Mouse (Mus musculus): ENCODE data around the gene Dll4. TPM values are rescaled to one million over a fixed set of nuclear protein-coding genes. Genes with fewer than 3 reads are reported as not detected.

Dll4 gene
- polyA plus RNA-seq, 1 experiment from 2014 or later: 6.5 TPM

GRCm38 (mm10) chr2:119358249-119358648 lies 32.7 kb downstream of the Dll4 start:
- Histone ChIP-seq H3K27ac (ENCODE audit: poor library complexity, severe bottlenecking) (no peak overlapping the region), H3K27me3 (replicated peaks) (peaks cover 10% of the 10 kb centered on the region), H3K4me2 (no peak overlapping the region), H3K4me1 (replicated peaks) (no peaks in the 10 kb centered on the region), H3K9me3 (replicated peaks) (peaks cover 21% of the 10 kb centered on the region), H3K36me3 (0 out of 2 replicates have a peak, but pooled peaks cover 4% of the 10 kb centered on the region), H3K4me3 (no peak overlapping the region), H3K9ac (no peak overlapping the region)
- no peak for ATAC-seq (ENCODE audit: insufficient number of reproducible peaks, low FRiP score)
- 84% methylated on average over 6 of the region's 6 CpGs for WGBS

- WGBS: 58% methylated on average over 2 of the region's 2 CpGs
- H3K36me3 ChIP-seq: 0 out of 2 replicates have a peak, but pooled peaks cover 4% of the 10 kb centered on the region
- no peak overlapping the region for H3K4me2 ChIP-seq
- H3K27me3 ChIP-seq (replicated peaks): no peaks in the 10 kb centered on the region
- H3K27ac ChIP-seq (ENCODE audit: poor library complexity, severe bottlenecking): no peak overlapping the region
- H3K9me3 ChIP-seq (replicated peaks): peaks cover 21% of the 10 kb centered on the region
- H3K4me1 ChIP-seq (replicated peaks): no peaks in the 10 kb centered on the region
- H3K9ac ChIP-seq: no peak overlapping the region
- ATAC-seq (ENCODE audit: insufficient number of reproducible peaks, low FRiP score): no peak
- H3K4me3 ChIP-seq: no peak overlapping the region
Observed at GRCm38 (mm10) chr2:119359721-119360291, 34.2 kb downstream of the Dll4 start.

- no peak overlapping the region for H3K4me2 ChIP-seq
- no peak for ATAC-seq (ENCODE audit: insufficient number of reproducible peaks, low FRiP score)
- H3K4me3 ChIP-seq: no peak overlapping the region
- no peak overlapping the region for H3K9ac ChIP-seq
- peaks cover 16% of the 10 kb centered on the region for H3K9me3 ChIP-seq (replicated peaks)
- no peaks in the 10 kb centered on the region for H3K27me3 ChIP-seq (replicated peaks)
- peaks cover 14% of the 10 kb centered on the region for H3K36me3 ChIP-seq
- 64% methylated on average over 3 of the region's 3 CpGs for WGBS
- H3K4me1 ChIP-seq (replicated peaks): no peaks in the 10 kb centered on the region
- no peak overlapping the region for H3K27ac ChIP-seq (ENCODE audit: poor library complexity, severe bottlenecking)
Observed at GRCm38 (mm10) chr2:119364969-119365368, 39.4 kb downstream of the Dll4 start.

DNA sequence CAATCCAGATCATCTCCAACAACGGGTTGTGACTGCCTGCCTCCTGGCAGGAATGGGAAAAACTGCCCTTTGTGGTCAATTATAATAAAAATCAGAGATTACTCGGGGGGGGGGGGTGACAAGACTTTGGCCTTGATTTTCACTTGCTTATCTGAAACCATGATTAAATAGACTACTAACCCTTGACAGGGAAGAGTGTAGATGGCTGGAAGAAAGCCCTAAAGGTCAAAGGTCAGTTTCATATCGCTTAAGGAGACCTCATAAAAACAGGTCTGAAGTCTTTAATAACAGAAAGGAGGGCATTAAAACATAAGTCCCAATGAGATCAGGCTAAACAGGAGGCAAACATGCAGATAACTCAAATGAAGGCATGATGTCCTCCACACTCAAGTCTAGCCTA lies 41.8 kb downstream of the Dll4 start:
- H3K4me2 ChIP-seq: no peak overlapping the region
- ATAC-seq (ENCODE audit: insufficient number of reproducible peaks, low FRiP score): no peak
- H3K9me3 ChIP-seq (replicated peaks): no peaks in the 10 kb centered on the region
- 76% methylated on average over 3 of the region's 3 CpGs for WGBS
- H3K27ac ChIP-seq (ENCODE audit: poor library complexity, severe bottlenecking): no peak overlapping the region
- no peak overlapping the region for H3K9ac ChIP-seq
- H3K4me3 ChIP-seq: no peak overlapping the region
- peaks cover 33% of the 10 kb centered on the region for H3K36me3 ChIP-seq
- H3K4me1 ChIP-seq (replicated peaks): no peaks in the 10 kb centered on the region
- no peaks in the 10 kb centered on the region for H3K27me3 ChIP-seq (replicated peaks)

GRCm38 (mm10) chr2:119370116-119370515 lies 44.5 kb downstream of the Dll4 start:
- Histone ChIP-seq H3K36me3 (peaks cover 58% of the 10 kb centered on the region), H3K9me3 (replicated peaks) (no peaks in the 10 kb centered on the region), H3K9ac (no peak overlapping the region), H3K27ac (ENCODE audit: poor library complexity, severe bottlenecking) (no peak overlapping the region), H3K4me2 (no peak overlapping the region), H3K4me3 (no peak overlapping the region), H3K27me3 (replicated peaks) (no peaks in the 10 kb centered on the region), H3K4me1 (replicated peaks) (no peaks in the 10 kb centered on the region)
- 93% methylated on average over 10 of the region's 10 CpGs for WGBS
- ATAC-seq (ENCODE audit: insufficient number of reproducible peaks, low FRiP score): no peak

DNA sequence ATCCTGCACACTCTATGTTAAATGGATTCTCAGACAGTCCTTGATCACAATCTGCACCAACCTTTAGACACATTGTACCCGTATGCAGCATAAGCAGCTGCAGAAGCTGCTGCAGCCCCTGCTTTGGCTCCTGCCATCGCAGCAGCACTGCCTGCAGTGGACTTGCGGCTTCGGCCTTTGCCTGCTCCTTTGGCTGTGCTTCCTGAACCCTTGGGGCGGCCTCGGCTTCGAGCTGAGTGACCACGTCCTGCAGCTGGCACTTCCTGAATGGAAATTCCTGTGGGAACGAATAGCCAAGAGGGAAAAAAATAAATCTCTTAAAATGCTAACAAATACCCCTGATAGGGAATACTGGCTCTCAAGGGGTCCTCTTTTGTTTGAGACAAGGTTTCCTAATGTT lies 51.7 kb downstream of the Dll4 start:
- no peak for ATAC-seq (ENCODE audit: insufficient number of reproducible peaks, low FRiP score)
- 0 out of 2 replicates have a peak overlapping the region, but pooled peaks have one; percentile 48 for H3K9ac ChIP-seq
- H3K4me3 ChIP-seq: no peak overlapping the region
- H3K4me2 ChIP-seq: no peak overlapping the region
- no peaks in the 10 kb centered on the region for H3K27me3 ChIP-seq (replicated peaks)
- peaks cover 91% of the 10 kb centered on the region for H3K36me3 ChIP-seq
- peak overlapping the region; percentile 20; the same call in 1 of the 2 replicates for H3K27ac ChIP-seq (ENCODE audit: poor library complexity, severe bottlenecking)
- H3K9me3 ChIP-seq (replicated peaks): no peaks in the 10 kb centered on the region
- H3K4me1 ChIP-seq (replicated peaks): 0 out of 2 replicates have a peak, but pooled peaks cover 2% of the 10 kb centered on the region
- WGBS: 71% methylated on average over 9 of the region's 9 CpGs

- Histone ChIP-seq H3K4me2 (no peak overlapping the region), H3K4me1 (replicated peaks) (0 out of 2 replicates have a peak, but pooled peaks cover 2% of the 10 kb centered on the region), H3K4me3 (no peak overlapping the region), H3K36me3 (peaks cover 90% of the 10 kb centered on the region), H3K9me3 (replicated peaks) (no peaks in the 10 kb centered on the region), H3K27ac (ENCODE audit: poor library complexity, severe bottlenecking) (peak overlapping the region; percentile 20; the same call in 1 of the 2 replicates), H3K9ac (no peak overlapping the region), H3K27me3 (replicated peaks) (no peaks in the 10 kb centered on the region)
- no peak for ATAC-seq (ENCODE audit: insufficient number of reproducible peaks, low FRiP score)
- 78% methylated on average over 3 of the region's 3 CpGs for WGBS
Observed at GRCm38 (mm10) chr2:119377826-119378225, 52.2 kb downstream of the Dll4 start.

DNA sequence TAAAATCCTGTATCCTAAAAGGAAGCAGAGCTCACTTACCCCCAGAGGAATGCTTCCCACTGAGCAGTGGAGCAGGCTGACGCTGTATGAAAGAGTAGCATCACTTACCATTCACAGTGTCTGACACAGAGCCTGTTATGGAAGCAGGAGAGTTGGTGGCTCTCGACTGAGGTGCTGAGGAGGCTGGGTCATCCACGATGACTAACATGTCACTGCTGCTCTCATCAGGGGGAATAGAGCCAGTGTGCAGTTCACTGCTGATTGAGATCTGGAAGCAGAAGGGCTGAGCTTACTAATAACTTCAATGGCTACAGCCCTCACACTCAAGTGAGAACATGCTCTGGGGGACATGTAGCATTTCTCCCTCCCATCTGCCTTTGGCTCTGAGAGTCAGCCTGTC lies 53.9 kb downstream of the Dll4 start:
- Histone ChIP-seq H3K9ac (no peak overlapping the region), H3K4me3 (no peak overlapping the region), H3K4me1 (replicated peaks) (0 out of 2 replicates have a peak, but pooled peaks cover 2% of the 10 kb centered on the region), H3K4me2 (no peak overlapping the region), H3K9me3 (replicated peaks) (no peaks in the 10 kb centered on the region), H3K27ac (ENCODE audit: poor library complexity, severe bottlenecking) (no peak overlapping the region), H3K27me3 (replicated peaks) (no peaks in the 10 kb centered on the region), H3K36me3 (peaks cover 86% of the 10 kb centered on the region)
- ATAC-seq (ENCODE audit: insufficient number of reproducible peaks, low FRiP score): no peak
- 86% methylated on average over 3 of the region's 3 CpGs for WGBS

Other genes starting within 250 kb of the Dll4 start
- gene Rad51, start 213.0 kb upstream of the Dll4 start, polyA plus RNA-seq (2016; fragmentation: Nextera tagmentation; extraction: Ambion mirVana): 32.2 and 33.3 TPM in 2 replicates
- gene Rmdn3, start 168.8 kb upstream of the Dll4 start, polyA plus RNA-seq (2016; fragmentation: Nextera tagmentation; extraction: Ambion mirVana): 29.2 and 31.0 TPM in 2 replicates
- gene Gchfr, start 158.0 kb upstream of the Dll4 start, polyA plus RNA-seq (2016; fragmentation: Nextera tagmentation; extraction: Ambion mirVana): 4.5 and 5.0 TPM in 2 replicates
- 0.34 and 0.46 TPM in 2 replicates for gene Gm14137, start 151.3 kb upstream of the Dll4 start, polyA plus RNA-seq (2016; fragmentation: Nextera tagmentation; extraction: Ambion mirVana)
- 31.6 and 36.5 TPM in 2 replicates for gene Zfyve19, start 117.2 kb upstream of the Dll4 start, polyA plus RNA-seq (2016; fragmentation: Nextera tagmentation; extraction: Ambion mirVana)
- gene Dnajc17, start 117.0 kb upstream of the Dll4 start, polyA plus RNA-seq (2016; fragmentation: Nextera tagmentation; extraction: Ambion mirVana): 12.0 and 12.6 TPM in 2 replicates
- not detected in 2 replicates for gene Ppp1r14d, start 95.9 kb upstream of the Dll4 start, polyA plus RNA-seq (2016; fragmentation: Nextera tagmentation; extraction: Ambion mirVana)
- 0.82 and 1.00 TPM in 2 replicates for gene Spint1, start 88.4 kb upstream of the Dll4 start, polyA plus RNA-seq (2016; fragmentation: Nextera tagmentation; extraction: Ambion mirVana)
- 0.10 and 0.13 TPM in 2 replicates for gene Rhov, start 54.5 kb upstream of the Dll4 start, polyA plus RNA-seq (2016; fragmentation: Nextera tagmentation; extraction: Ambion mirVana)
- 15.2 and 15.8 TPM in 2 replicates for gene Vps18, start 37.0 kb upstream of the Dll4 start, polyA plus RNA-seq (2016; fragmentation: Nextera tagmentation; extraction: Ambion mirVana)
- gene Chac1, start 25.4 kb downstream of the Dll4 start, polyA plus RNA-seq (2016; fragmentation: Nextera tagmentation; extraction: Ambion mirVana): 0.12 and 0.31 TPM in 2 replicates
- 3.8 and 4.0 TPM in 2 replicates for gene Ino80, start 151.9 kb downstream of the Dll4 start, polyA plus RNA-seq (2016; fragmentation: Nextera tagmentation; extraction: Ambion mirVana)
- gene Exd1, start 221.8 kb downstream of the Dll4 start, polyA plus RNA-seq (2016; fragmentation: Nextera tagmentation; extraction: Ambion mirVana): 0.22 and 0.36 TPM in 2 replicates
- gene Chp1, start 221.9 kb downstream of the Dll4 start, polyA plus RNA-seq (2016; fragmentation: Nextera tagmentation; extraction: Ambion mirVana): 47.0 and 47.2 TPM in 2 replicates

Measured in heart, embryonic 12.5 days (tissue).